Mouse (Mus musculus) ES-Bruce4 (cell line): ENCODE measurements around the gene Pcsk4.

Source experiments
- CTCF ChIP-seq: IDR thresholded peaks from one replicate; pipeline ENCODE4 v1.8.1; 2011; ENCODE audit warnings: low read depth, low read length
- EP300 ChIP-seq: IDR thresholded peaks from 2 replicates; pipeline ENCODE4 v1.6.1; 2011; ENCODE audit warnings: low read depth, low read length; ENCODE audit not compliant: insufficient read depth
- POLR2A ChIP-seq: IDR thresholded peaks from one replicate; pipeline ENCODE4 v1.8.1; 2011; ENCODE audit warnings: low read length; ENCODE audit not compliant: insufficient read depth

DNA sequence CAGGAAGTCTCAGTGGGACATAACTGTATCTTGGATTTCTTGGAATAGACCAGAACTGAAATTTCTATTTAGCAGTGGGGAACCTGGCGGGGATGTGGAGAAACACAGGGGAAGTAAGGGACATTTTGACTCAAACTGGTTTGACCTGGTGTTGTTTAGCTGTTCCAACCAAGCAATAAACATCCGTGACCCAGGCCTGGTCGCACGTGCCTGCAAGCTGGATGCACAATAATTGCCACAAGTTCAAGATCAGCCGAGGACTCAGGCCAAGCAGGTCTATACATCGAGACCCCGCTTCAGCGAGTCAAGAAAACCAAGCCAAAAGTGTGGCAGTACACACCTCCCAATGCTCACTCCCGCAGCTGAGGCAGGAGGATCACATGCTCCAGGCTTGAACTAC, 42.7 kb upstream of the Pcsk4 start:
- TF ChIP-seq POLR2A, result no peak
- TF ChIP-seq CTCF, result no peak
- no peak for TF ChIP-seq EP300
